Mouse (Mus musculus) kidney, postnatal 14 days (tissue): ENCODE measurements around the gene Pts.

ENCODE experiments used
- DNase-seq: peaks from one replicate; pipeline ENCODE4 v3.0.0; 2022; ENCODE audit warnings: mixed read lengths

The Pts gene

GRCm38 (mm10) chr9:50530890-50531289 is 2.4 kb upstream of the Pts start:
- DNase-seq, result peak; percentile 48

GRCm38 (mm10) chr9:50527860-50528259 is 664 bp downstream of the Pts start:
- DNase-seq, result no peak

- no peak for DNase-seq
These were observed 2.9 kb downstream of the Pts start for GRCm38 (mm10) chr9:50525585-50525984.

- no peak for DNase-seq
These were observed 3.6 kb downstream of the Pts start for GRCm38 (mm10) chr9:50524936-50525335.

- no peak for DNase-seq
These were observed 6.0 kb downstream of the Pts start for GRCm38 (mm10) chr9:50522574-50522973.

- DNase-seq, result no peak
These were observed 7.0 kb downstream of the Pts start for GRCm38 (mm10) chr9:50521562-50521961.

- no peak for DNase-seq
These were observed 7.8 kb downstream of the Pts start for GRCm38 (mm10) chr9:50520748-50521147.

GRCm38 (mm10) chr9:50518781-50519180 is 9.7 kb downstream of the Pts start:
- DNase-seq, result no peak

- DNase-seq, result no peak
These were observed 13.1 kb downstream of the Pts start for GRCm38 (mm10) chr9:50515462-50515861.

- DNase-seq, result no peak
These were observed 21.0 kb downstream of the Pts start for GRCm38 (mm10) chr9:50507570-50507969.

GRCm38 (mm10) chr9:50505405-50505804 is 23.1 kb downstream of the Pts start:
- no peak for DNase-seq

GRCm38 (mm10) chr9:50502949-50503348 is 25.6 kb downstream of the Pts start:
- DNase-seq, result no peak

GRCm38 (mm10) chr9:50500974-50501501 is 27.5 kb downstream of the Pts start:
- no peak for DNase-seq

GRCm38 (mm10) chr9:50500467-50500973 is 28.0 kb downstream of the Pts start:
- no peak for DNase-seq

- DNase-seq, result no peak
These were observed 28.7 kb downstream of the Pts start for GRCm38 (mm10) chr9:50499781-50500180.

- DNase-seq, result no peak
These were observed 29.7 kb downstream of the Pts start for GRCm38 (mm10) chr9:50498815-50499214.

GRCm38 (mm10) chr9:50497536-50497935 is 31.0 kb downstream of the Pts start:
- no peak for DNase-seq

- DNase-seq, result no peak
These were observed 31.4 kb downstream of the Pts start for GRCm38 (mm10) chr9:50497076-50497475.

GRCm38 (mm10) chr9:50496546-50496945 is 32.0 kb downstream of the Pts start:
- no peak for DNase-seq

- DNase-seq, result no peak
These were observed 32.4 kb downstream of the Pts start for GRCm38 (mm10) chr9:50496151-50496505.

- no peak for DNase-seq
These were observed 32.9 kb downstream of the Pts start for GRCm38 (mm10) chr9:50495405-50496150.

GRCm38 (mm10) chr9:50494311-50494710 is 34.2 kb downstream of the Pts start, which contains the start of gene Plet1:
Plet1 (plus strand) TSS chr9:50494525.
- DNase-seq, result peak; percentile 33

GRCm38 (mm10) chr9:50493777-50494176 is 34.7 kb downstream of the Pts start:
- DNase-seq, result no peak

GRCm38 (mm10) chr9:50491531-50492045 is 36.9 kb downstream of the Pts start:
- no peak for DNase-seq
